In genomic region chr19:9119655-9120425, GRCm38 (mm10) we compare ENCODE assay signal across 29 mouse cellular contexts. TPM values are rescaled to one million over a fixed set of nuclear protein-coding genes. Genes with fewer than 3 reads are reported as not detected.
DNase-seq lines count a peak whose midpoint lies in the region; ATAC-seq and TF ChIP-seq lines count a peak whose summit lies in the region.
"Had no signal": no experiment of that assay in that cellular context is flagged by ENCODE, and none has a peak within 500 bp of the region (broad histone marks: within the 10 kb centered on the region; RNA-seq: fewer than 3 reads in every experiment).

No protein-coding gene starts in this region.

- ATAC-seq in liver, postnatal 0 days, result peak; percentile 66
- ATAC-seq in liver, embryonic 12.5 days, result no peak
- ATAC-seq: activated CD4-positive, CD25-positive, alpha-beta regulatory T cell, adult 4 months; forebrain, embryonic 14.5 days; forebrain, embryonic 16.5 days; Patski had no signal

- H3K9ac ChIP-seq in liver, postnatal 0 days (replicated peaks), result no peak overlapping the region
- H3K9ac ChIP-seq in liver, embryonic 12.5 days, result no peak overlapping the region
- H3K9ac ChIP-seq: embryonic facial prominence, embryonic 13.5 days; embryonic facial prominence, embryonic 15.5 days; forebrain, embryonic 12.5 days had no signal

- H3K27ac ChIP-seq in liver, postnatal 0 days (ENCODE audit: low read depth), result no peak overlapping the region
- no peak overlapping the region for H3K27ac ChIP-seq in liver, embryonic 12.5 days
- H3K27ac ChIP-seq: embryonic facial prominence, embryonic 13.5 days; embryonic facial prominence, embryonic 15.5 days; forebrain, embryonic 10.5 days; forebrain, embryonic 12.5 days had no signal

- H3K36me3 ChIP-seq in liver, postnatal 0 days (replicated peaks; ENCODE audit: insufficient read depth, low read length), result peaks cover under 1% of the 10 kb centered on the region; the same call in 1 of the 2 replicates
- H3K36me3 ChIP-seq in liver, embryonic 12.5 days, result peaks cover 22% of the 10 kb centered on the region

- WGBS in liver, postnatal 0 days (ENCODE audit: insufficient replicate concordance), result 85% methylated on average over 3 of the region's 3 CpGs
- WGBS in liver, embryonic 12.5 days (ENCODE audit: insufficient replicate concordance), result 76% methylated on average over 3 of the region's 3 CpGs

- H3K4me1 ChIP-seq in liver, postnatal 0 days (ENCODE audit: insufficient read depth), result peaks cover 12% of the 10 kb centered on the region
- no peaks in the 10 kb centered on the region for H3K4me1 ChIP-seq in liver, embryonic 12.5 days
- H3K4me1 ChIP-seq: embryonic facial prominence, embryonic 13.5 days; embryonic facial prominence, embryonic 15.5 days; forebrain, embryonic 10.5 days; forebrain, embryonic 12.5 days had no signal

- no peak overlapping the region for H3K4me3 ChIP-seq in liver, postnatal 0 days (ENCODE audit: low read depth, low read length)
- no peak overlapping the region for H3K4me3 ChIP-seq in liver, embryonic 12.5 days
- H3K4me3 ChIP-seq: embryonic facial prominence, embryonic 13.5 days; embryonic facial prominence, embryonic 15.5 days; erythroblast, embryonic 14.5 days; forebrain, embryonic 10.5 days; forebrain, embryonic 12.5 days had no signal

- TF ChIP-seq EP300 in liver, postnatal 0 days (IDR thresholded peaks at IDR 0.05; ENCODE audit: low read depth), result no peak

- H3K27me3 ChIP-seq in liver, postnatal 0 days (ENCODE audit: insufficient read depth, low read length), result no peaks in the 10 kb centered on the region
- H3K27me3 ChIP-seq in liver, embryonic 12.5 days (replicated peaks), result no peaks in the 10 kb centered on the region
- H3K27me3 ChIP-seq: embryonic facial prominence, embryonic 13.5 days; embryonic facial prominence, embryonic 15.5 days; forebrain, embryonic 12.5 days; Patski had no signal

- peak; percentile 16 for DNase-seq in adrenal gland, postnatal 10 days
- DNase-seq in adrenal gland, adult 8-10 months, result no peak
- DNase-seq in liver, postnatal 0 days, result peak; percentile 12
- DNase-seq in 416B (ENCODE audit: low read depth), result peak; percentile 83
- no peak for DNase-seq in heart, adult 11 months
- no peak for DNase-seq in cerebellum, adult 11 months
- DNase-seq: adrenal gland, postnatal 25 days; cerebellum, adult 18-20 months; cerebellum, adult 8-10 months; cerebellum, adult 9-11 months; cerebellum, postnatal 14 days; cerebellum, postnatal 36 days; embryo, embryonic 11 days had no signal

- H3K9me3 ChIP-seq in liver, postnatal 0 days (ENCODE audit: low read length), result no peaks in the 10 kb centered on the region
- H3K9me3 ChIP-seq in liver, embryonic 12.5 days (replicated peaks), result no peaks in the 10 kb centered on the region
- H3K9me3 ChIP-seq: embryonic facial prominence, embryonic 13.5 days; embryonic facial prominence, embryonic 15.5 days; forebrain, embryonic 12.5 days had no signal

- no peak overlapping the region for H3K4me2 ChIP-seq in liver, postnatal 0 days (ENCODE audit: low read depth, low read length)
- no peak overlapping the region for H3K4me2 ChIP-seq in liver, embryonic 12.5 days
- H3K4me2 ChIP-seq: embryonic facial prominence, embryonic 13.5 days; embryonic facial prominence, embryonic 15.5 days; forebrain, embryonic 12.5 days had no signal

- no peak for TF ChIP-seq CTCF in liver, postnatal 0 days (IDR thresholded peaks at IDR 0.05; ENCODE audit: low read depth)

RNA-seq across cellular contexts. Expression of gene Asrgl1, which starts 15.6 kb away (rescaled TPM):
- total RNA-seq in adrenal gland, postnatal 10 days (2021), result 10 to 100 TPM; 18.1 TPM
- 10 to 100 TPM; 12.7 to 21.8 (median 15.5) TPM for total RNA-seq in adrenal gland, adult 8-10 months (2022)
- 7.0 and 8.3 TPM in 2 replicates for polyA plus RNA-seq in liver, postnatal 0 days (2015; fragmentation: Nextera tagmentation; extraction: Ambion mirVana)
- 13.2 and 13.6 TPM in 2 replicates for polyA plus RNA-seq in liver, embryonic 12.5 days (2016; fragmentation: Nextera tagmentation; extraction: Ambion mirVana)

RNA-seq across cellular contexts. Expression of gene Scgb1a1, which starts 32.1 kb away (rescaled TPM):
- 1 to 10 TPM in 1 of 2 experiments, not detected in 1; 3.9 TPM for total RNA-seq in adrenal gland, postnatal 10 days (2021)
- total RNA-seq in adrenal gland, adult 8-10 months (2022), result under 1 TPM in 1 of 4 experiments, not detected in 3; 0.73 TPM
- polyA plus RNA-seq in liver, postnatal 0 days (2015; fragmentation: Nextera tagmentation; extraction: Ambion mirVana), result 0.85 and 3.7 TPM in 2 replicates
- polyA plus RNA-seq in liver, embryonic 12.5 days (2016; fragmentation: Nextera tagmentation; extraction: Ambion mirVana), result not detected in 2 replicates
- total RNA-seq: adrenal gland, adult 18-20 months; adrenal gland, postnatal 25 days; common myeloid progenitor, adult 5-6 weeks; ES-E14; MEL had no signal
- polyA plus RNA-seq: activated CD4-positive, CD25-positive, alpha-beta regulatory T cell, adult 4 months; C2C12; embryonic facial prominence, embryonic 11.5 days; embryonic facial prominence, embryonic 13.5 days; erythroblast, embryonic 14.5 days; forebrain, embryonic 10.5 days; forebrain, embryonic 12.5 days; forebrain, embryonic 14.5 days; forebrain, embryonic 16.5 days; Patski had no signal

Comparison
In these comparisons a context has a peak if more than half of its experiments do, and no peak if none do; other contexts are left out.
1. DNase-seq: peak in adrenal gland, postnatal 10 days (single experiment), liver, postnatal 0 days (single experiment) and 416B (single experiment); none in adrenal gland, adult 8-10 months (single experiment), heart, adult 11 months (single experiment) and cerebellum, adult 11 months (single experiment).